Mouse (Mus musculus): Measurements from ENCODE around the gene Cadps. TPM values are rescaled to one million over a fixed set of nuclear protein-coding genes. Genes with fewer than 3 reads are reported as not detected.
"Not testable (repeated sequence)": the region's sequence is repeated elsewhere in the genome, so short reads cannot be mapped to it uniquely, and the experiment has no call there.

Gene Cadps
- polyA plus RNA-seq, 1 experiment from 2014 or later = 0.56 TPM

- Histone ChIP-seq H3K27ac (ENCODE audit: low read length) (no peak overlapping the region), H3K9ac (ENCODE audit: low read length) (no peak overlapping the region), H3K9me3 (replicated peaks; ENCODE audit: control insufficient read depth, low read length) (no peaks in the 10 kb centered on the region), H3K4me2 (ENCODE audit: low read depth, low read length) (no peak overlapping the region), H3K36me3 (ENCODE audit: control insufficient read depth, insufficient read depth) (no peaks in the 10 kb centered on the region), H3K4me1 (ENCODE audit: control insufficient read depth, insufficient read depth, low read length) (peaks cover 6% of the 10 kb centered on the region; the same call in 1 of the 2 replicates), H3K4me3 (ENCODE audit: low read length) (no peak overlapping the region), H3K27me3 (ENCODE audit: control insufficient read depth, insufficient read depth, low read length) (no peaks in the 10 kb centered on the region)
- ATAC-seq (replicated peaks; ENCODE audit: extremely low read depth, insufficient read depth, low FRiP score) = no peak
- WGBS = 81% methylated on average over 5 of the region's 5 CpGs
Measured at GRCm38 (mm10) chr14:12581657-12582056, 241.2 kb downstream of the Cadps start.

- no peak overlapping the region for H3K4me3 ChIP-seq (ENCODE audit: low read length)
- WGBS = 46% methylated on average over 7 of the region's 7 CpGs
- H3K9me3 ChIP-seq (replicated peaks; ENCODE audit: control insufficient read depth, low read length) = no peaks in the 10 kb centered on the region
- no peak overlapping the region for H3K4me2 ChIP-seq (ENCODE audit: low read depth, low read length)
- ATAC-seq (replicated peaks; ENCODE audit: extremely low read depth, insufficient read depth, low FRiP score) = no peak
- peaks cover 6% of the 10 kb centered on the region; the same call in 1 of the 2 replicates for H3K4me1 ChIP-seq (ENCODE audit: control insufficient read depth, insufficient read depth, low read length)
- no peak overlapping the region for H3K27ac ChIP-seq (ENCODE audit: low read length)
- H3K9ac ChIP-seq (ENCODE audit: low read length) = no peak overlapping the region
- H3K27me3 ChIP-seq (ENCODE audit: control insufficient read depth, insufficient read depth, low read length) = no peaks in the 10 kb centered on the region
- no peaks in the 10 kb centered on the region for H3K36me3 ChIP-seq (ENCODE audit: control insufficient read depth, insufficient read depth)
Measured at GRCm38 (mm10) chr14:12580786-12581185, 242.1 kb downstream of the Cadps start.

DNA sequence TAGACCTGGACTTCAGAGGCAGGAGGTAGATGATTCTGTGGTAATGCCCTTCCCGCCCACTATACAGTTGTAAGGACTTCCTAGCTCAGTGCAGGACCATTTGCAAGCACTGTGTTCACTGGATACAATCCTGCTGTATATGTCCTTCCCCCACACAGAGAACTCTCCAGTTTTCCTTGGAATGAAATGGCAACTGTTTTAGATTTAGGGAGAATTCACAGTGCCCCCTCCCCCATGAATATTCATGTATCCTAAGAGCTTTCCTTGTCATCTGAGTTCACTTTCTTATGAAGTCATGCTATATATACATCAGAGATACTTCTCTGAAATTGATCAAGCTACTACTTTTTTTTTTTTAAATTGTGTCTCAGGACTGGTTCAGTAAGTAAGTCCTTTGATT lies 244.7 kb downstream of the Cadps start:
- Histone ChIP-seq H3K27ac (ENCODE audit: low read length) (no peak overlapping the region), H3K4me3 (ENCODE audit: low read length) (no peak overlapping the region), H3K36me3 (ENCODE audit: control insufficient read depth, insufficient read depth) (no peaks in the 10 kb centered on the region), H3K4me1 (ENCODE audit: control insufficient read depth, insufficient read depth, low read length) (peaks cover 4% of the 10 kb centered on the region; the same call in 1 of the 2 replicates), H3K9me3 (replicated peaks; ENCODE audit: control insufficient read depth, low read length) (no peaks in the 10 kb centered on the region), H3K4me2 (ENCODE audit: low read depth, low read length) (no peak overlapping the region), H3K9ac (ENCODE audit: low read length) (no peak overlapping the region), H3K27me3 (ENCODE audit: control insufficient read depth, insufficient read depth, low read length) (no peaks in the 10 kb centered on the region)
- 82% methylated on average over 1 of the region's 1 CpGs for WGBS
- no peak for ATAC-seq (replicated peaks; ENCODE audit: extremely low read depth, insufficient read depth, low FRiP score)

DNA sequence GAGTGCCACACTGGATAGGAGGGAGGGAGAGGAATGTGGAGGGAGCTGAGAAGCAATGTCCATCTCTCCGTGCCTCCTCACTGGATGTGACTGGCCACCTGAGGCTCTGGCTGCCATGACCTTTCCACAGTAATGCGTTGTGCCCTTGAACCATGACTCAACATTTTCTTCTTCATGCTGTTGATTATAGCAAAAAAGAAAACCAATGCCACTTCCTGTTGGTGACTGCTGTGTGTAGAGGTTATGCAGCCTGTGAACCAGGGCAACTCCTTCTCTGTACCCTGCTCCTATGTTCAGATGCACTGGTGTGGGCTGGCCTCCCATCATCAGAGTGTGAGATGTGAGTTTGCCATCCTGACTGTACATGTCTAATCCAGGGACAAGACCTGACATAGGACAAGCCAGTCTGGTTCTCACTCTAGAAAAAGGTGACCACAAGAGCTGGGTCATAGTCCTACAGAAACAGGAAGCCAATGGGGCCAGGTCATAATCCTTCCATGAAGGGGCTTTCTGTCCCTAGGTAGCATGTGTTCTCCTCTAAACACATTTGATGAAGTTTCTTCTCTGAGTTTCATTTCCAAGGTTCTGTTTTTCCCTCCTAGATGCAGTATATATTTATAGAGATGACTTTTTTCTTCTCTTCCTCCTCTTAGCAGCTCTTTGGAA lies 245.3 kb downstream of the Cadps start:
- 50% methylated on average over 2 of the region's 2 CpGs for WGBS
- Histone ChIP-seq H3K4me1 (ENCODE audit: control insufficient read depth, insufficient read depth, low read length) (peaks cover 4% of the 10 kb centered on the region; the same call in 1 of the 2 replicates), H3K27me3 (ENCODE audit: control insufficient read depth, insufficient read depth, low read length) (no peaks in the 10 kb centered on the region), H3K9ac (ENCODE audit: low read length) (no peak overlapping the region), H3K9me3 (replicated peaks; ENCODE audit: control insufficient read depth, low read length) (no peaks in the 10 kb centered on the region), H3K4me2 (ENCODE audit: low read depth, low read length) (no peak overlapping the region), H3K27ac (ENCODE audit: low read length) (no peak overlapping the region), H3K36me3 (ENCODE audit: control insufficient read depth, insufficient read depth) (no peaks in the 10 kb centered on the region), H3K4me3 (ENCODE audit: low read length) (no peak overlapping the region)
- no peak for ATAC-seq (replicated peaks; ENCODE audit: extremely low read depth, insufficient read depth, low FRiP score)

DNA sequence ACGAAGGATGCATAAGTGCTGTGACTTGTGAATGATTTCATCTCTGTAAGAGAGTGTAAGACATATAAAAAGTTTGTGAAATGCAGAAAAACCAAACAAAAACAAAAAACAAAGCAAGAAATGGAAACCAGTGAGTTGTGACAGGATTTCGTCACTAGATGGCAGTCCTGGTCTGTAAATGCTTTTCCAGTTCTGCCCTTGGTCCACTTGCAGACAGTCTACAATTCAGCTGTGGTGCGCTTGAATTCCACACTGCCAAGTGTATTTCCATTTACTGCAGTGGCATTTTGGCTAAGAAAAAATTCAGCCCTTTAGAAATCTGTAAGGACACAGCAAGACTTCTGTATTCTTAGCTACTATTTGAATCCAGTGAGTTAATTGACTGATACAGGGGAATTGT lies 247.8 kb downstream of the Cadps start:
- WGBS = 22% methylated on average over 3 of the region's 3 CpGs
- H3K27me3 ChIP-seq (ENCODE audit: control insufficient read depth, insufficient read depth, low read length) = no peaks in the 10 kb centered on the region

DNA sequence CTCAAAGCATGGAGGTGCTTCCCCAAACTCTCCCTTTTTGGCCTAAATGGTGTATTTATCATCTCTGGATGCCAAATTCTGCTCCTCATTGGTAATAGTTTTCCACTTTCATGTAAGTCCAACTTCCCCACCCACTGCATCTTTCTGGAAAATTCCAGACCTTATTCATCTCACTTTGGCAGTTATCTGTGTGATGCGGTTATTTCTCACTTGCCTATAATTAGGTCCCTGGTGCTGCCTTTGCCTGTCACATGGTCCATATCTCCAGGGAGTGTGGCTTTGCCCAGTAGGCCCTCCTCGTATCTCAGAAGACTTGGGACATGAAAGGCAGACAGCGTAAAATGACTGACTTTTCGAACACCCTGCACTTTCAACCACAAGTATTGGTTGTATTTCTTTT lies 248.5 kb downstream of the Cadps start:
- H3K36me3 ChIP-seq (ENCODE audit: control insufficient read depth, insufficient read depth) = no peaks in the 10 kb centered on the region
- WGBS = 44% methylated on average over 4 of the region's 4 CpGs

More for the DNA sequence above, 247.8 kb downstream of the Cadps start:
- Histone ChIP-seq H3K4me1 (ENCODE audit: control insufficient read depth, insufficient read depth, low read length) (peaks cover 4% of the 10 kb centered on the region; the same call in 1 of the 2 replicates), H3K9me3 (replicated peaks; ENCODE audit: control insufficient read depth, low read length) (no peaks in the 10 kb centered on the region), H3K36me3 (ENCODE audit: control insufficient read depth, insufficient read depth) (no peaks in the 10 kb centered on the region), H3K9ac (ENCODE audit: low read length) (no peak overlapping the region), H3K4me3 (ENCODE audit: low read length) (no peak overlapping the region), H3K27ac (ENCODE audit: low read length) (no peak overlapping the region), H3K4me2 (ENCODE audit: low read depth, low read length) (no peak overlapping the region)
- ATAC-seq (replicated peaks; ENCODE audit: extremely low read depth, insufficient read depth, low FRiP score) = no peak

DNA sequence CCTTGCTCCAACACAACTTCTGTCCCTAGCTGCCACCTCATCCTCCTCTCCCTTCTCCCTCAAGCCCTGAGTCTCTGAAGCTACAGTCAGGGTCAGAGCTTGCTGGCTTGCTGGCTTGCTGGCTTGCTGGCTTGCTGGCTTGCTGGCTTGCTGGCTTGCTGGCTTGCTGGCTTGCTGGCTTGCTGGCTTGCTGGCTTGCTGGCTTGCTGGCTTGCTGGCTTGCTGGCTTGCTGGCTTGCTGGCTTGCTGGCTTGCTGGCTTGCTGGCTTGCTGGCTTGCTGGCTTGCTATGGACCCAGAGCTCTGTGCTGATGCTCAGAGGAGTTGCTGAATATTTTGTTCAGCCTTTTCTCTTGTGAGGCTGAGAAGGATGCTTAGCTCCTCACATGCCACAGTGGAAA lies 261.1 kb downstream of the Cadps start:
- not testable (repeated sequence) for H3K4me1 ChIP-seq (ENCODE audit: control insufficient read depth, insufficient read depth, low read length); H3K27me3 ChIP-seq (ENCODE audit: control insufficient read depth, insufficient read depth, low read length); ATAC-seq (replicated peaks; ENCODE audit: extremely low read depth, insufficient read depth, low FRiP score); H3K9me3 ChIP-seq (replicated peaks; ENCODE audit: control insufficient read depth, low read length); H3K9ac ChIP-seq (ENCODE audit: low read length); H3K36me3 ChIP-seq (ENCODE audit: control insufficient read depth, insufficient read depth); H3K27ac ChIP-seq (ENCODE audit: low read length); H3K4me2 ChIP-seq (ENCODE audit: low read depth, low read length); H3K4me3 ChIP-seq (ENCODE audit: low read length)

More for the DNA sequence above, 248.5 kb downstream of the Cadps start:
- Histone ChIP-seq H3K4me1 (ENCODE audit: control insufficient read depth, insufficient read depth, low read length) (peaks cover 4% of the 10 kb centered on the region; the same call in 1 of the 2 replicates), H3K9ac (ENCODE audit: low read length) (no peak overlapping the region), H3K27ac (ENCODE audit: low read length) (peak overlapping the region; percentile 9; the same call in 1 of the 2 replicates), H3K9me3 (replicated peaks; ENCODE audit: control insufficient read depth, low read length) (no peaks in the 10 kb centered on the region), H3K27me3 (ENCODE audit: control insufficient read depth, insufficient read depth, low read length) (no peaks in the 10 kb centered on the region), H3K4me3 (ENCODE audit: low read length) (no peak overlapping the region), H3K4me2 (ENCODE audit: low read depth, low read length) (no peak overlapping the region)
- no peak for ATAC-seq (replicated peaks; ENCODE audit: extremely low read depth, insufficient read depth, low FRiP score)

GRCm38 (mm10) chr14:12560233-12560577 lies 262.7 kb downstream of the Cadps start:
- 59% methylated on average over 1 of the region's 1 CpGs for WGBS
- Histone ChIP-seq H3K27me3 (ENCODE audit: control insufficient read depth, insufficient read depth, low read length) (no peaks in the 10 kb centered on the region), H3K9me3 (replicated peaks; ENCODE audit: control insufficient read depth, low read length) (no peaks in the 10 kb centered on the region), H3K4me1 (ENCODE audit: control insufficient read depth, insufficient read depth, low read length) (no peaks in the 10 kb centered on the region), H3K9ac (ENCODE audit: low read length) (no peak overlapping the region), H3K27ac (ENCODE audit: low read length) (no peak overlapping the region), H3K4me3 (ENCODE audit: low read length) (no peak overlapping the region), H3K4me2 (ENCODE audit: low read depth, low read length) (no peak overlapping the region), H3K36me3 (ENCODE audit: control insufficient read depth, insufficient read depth) (no peaks in the 10 kb centered on the region)
- no peak for ATAC-seq (replicated peaks; ENCODE audit: extremely low read depth, insufficient read depth, low FRiP score)

GRCm38 (mm10) chr14:12559574-12560232 lies 263.2 kb downstream of the Cadps start:
- WGBS = 79% methylated on average over 3 of the region's 3 CpGs
- ATAC-seq (replicated peaks; ENCODE audit: extremely low read depth, insufficient read depth, low FRiP score) = no peak
- H3K4me1 ChIP-seq (ENCODE audit: control insufficient read depth, insufficient read depth, low read length) = no peaks in the 10 kb centered on the region

More at GRCm38 (mm10) chr14:12559574-12560232, 263.2 kb downstream of the Cadps start:
- no peaks in the 10 kb centered on the region for H3K27me3 ChIP-seq (ENCODE audit: control insufficient read depth, insufficient read depth, low read length)
- no peak overlapping the region for H3K4me3 ChIP-seq (ENCODE audit: low read length)
- H3K9ac ChIP-seq (ENCODE audit: low read length) = no peak overlapping the region
- no peaks in the 10 kb centered on the region for H3K36me3 ChIP-seq (ENCODE audit: control insufficient read depth, insufficient read depth)
- H3K27ac ChIP-seq (ENCODE audit: low read length) = no peak overlapping the region
- no peak overlapping the region for H3K4me2 ChIP-seq (ENCODE audit: low read depth, low read length)
- H3K9me3 ChIP-seq (replicated peaks; ENCODE audit: control insufficient read depth, low read length) = no peaks in the 10 kb centered on the region

Measured in heart, embryonic 16.5 days (tissue).